Mouse (Mus musculus): ENCODE results near the gene Slc45a2. TPM values are rescaled to one million over a fixed set of nuclear protein-coding genes. Genes with fewer than 3 reads are reported as not detected.

The Slc45a2 gene
- polyA plus RNA-seq, 1 experiment from 2014 or later = 0.20 TPM

DNA sequence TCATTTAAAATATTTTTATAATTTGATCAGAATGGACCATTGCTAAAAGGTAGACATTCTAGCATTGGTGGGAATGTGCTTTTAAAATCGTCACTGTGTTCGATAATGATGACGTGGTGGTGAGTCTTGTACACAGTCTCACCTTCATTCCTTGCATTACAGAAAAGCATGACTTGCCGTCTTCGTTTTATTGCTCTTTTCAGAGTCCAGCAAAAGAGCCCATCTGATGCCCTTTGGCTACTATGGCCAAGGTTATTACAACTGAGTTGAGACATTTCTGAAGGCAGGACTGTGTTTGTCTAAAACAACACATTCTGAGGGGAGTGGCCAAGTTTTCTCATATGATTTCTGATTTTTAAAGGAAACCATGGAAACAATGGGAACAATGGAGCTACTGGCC is 40.3 kb upstream of the Slc45a2 start:
- Histone ChIP-seq H3K9me3 (ENCODE audit: control insufficient read depth, low read length) (no peaks in the 10 kb centered on the region), H3K9ac (ENCODE audit: low read length) (no peak overlapping the region), H3K36me3 (ENCODE audit: control insufficient read depth, insufficient read depth, low read length) (no peaks in the 10 kb centered on the region), H3K4me3 (ENCODE audit: low read depth, low read length) (no peak overlapping the region), H3K27me3 (ENCODE audit: control insufficient read depth, insufficient read depth, low read length) (no peaks in the 10 kb centered on the region), H3K4me2 (ENCODE audit: low read depth, low read length, severe bottlenecking) (no peak overlapping the region), H3K4me1 (replicated peaks; ENCODE audit: control insufficient read depth, insufficient read depth, low read length) (no peaks in the 10 kb centered on the region), H3K27ac (ENCODE audit: low read depth, low read length) (no peak overlapping the region)
- WGBS = 91% methylated on average over 5 of the region's 5 CpGs
- ATAC-seq (replicated peaks; ENCODE audit: low FRiP score) = no peak
- no peak for DNase-seq (ENCODE audit: low spot score)

DNA sequence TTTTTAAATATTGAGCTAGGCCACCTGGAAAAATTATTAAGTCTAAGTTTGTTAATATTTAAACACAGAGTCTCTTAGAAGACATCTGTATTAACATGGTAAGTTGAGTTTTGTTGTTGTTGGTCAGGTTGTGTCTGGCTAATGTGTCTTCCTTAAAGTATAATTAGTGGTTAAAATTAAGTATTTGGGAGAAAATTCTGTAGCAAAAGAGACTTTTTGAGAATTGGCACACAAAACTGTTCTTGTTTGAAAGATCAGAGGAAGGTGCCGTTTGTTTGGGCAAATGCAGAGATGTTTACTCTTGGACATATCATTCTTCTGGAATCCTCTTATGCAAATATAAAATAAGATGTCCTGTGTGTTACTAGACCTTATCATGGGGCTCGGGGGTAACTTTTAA is 37.9 kb upstream of the Slc45a2 start:
- H3K4me2 ChIP-seq (ENCODE audit: low read depth, low read length, severe bottlenecking) = no peak overlapping the region
- no peak overlapping the region for H3K27ac ChIP-seq (ENCODE audit: low read depth, low read length)
- DNase-seq (ENCODE audit: low spot score) (no peak), ATAC-seq (replicated peaks; ENCODE audit: low FRiP score) (no peak)
- 86% methylated on average over 2 of the region's 2 CpGs for WGBS
- no peak overlapping the region for H3K9ac ChIP-seq (ENCODE audit: low read length)
- H3K4me3 ChIP-seq (ENCODE audit: low read depth, low read length) = no peak overlapping the region
- no peaks in the 10 kb centered on the region for H3K9me3 ChIP-seq (ENCODE audit: control insufficient read depth, low read length)
- no peaks in the 10 kb centered on the region for H3K27me3 ChIP-seq (ENCODE audit: control insufficient read depth, insufficient read depth, low read length)
- no peaks in the 10 kb centered on the region for H3K4me1 ChIP-seq (replicated peaks; ENCODE audit: control insufficient read depth, insufficient read depth, low read length)
- H3K36me3 ChIP-seq (ENCODE audit: control insufficient read depth, insufficient read depth, low read length) = no peaks in the 10 kb centered on the region

DNA sequence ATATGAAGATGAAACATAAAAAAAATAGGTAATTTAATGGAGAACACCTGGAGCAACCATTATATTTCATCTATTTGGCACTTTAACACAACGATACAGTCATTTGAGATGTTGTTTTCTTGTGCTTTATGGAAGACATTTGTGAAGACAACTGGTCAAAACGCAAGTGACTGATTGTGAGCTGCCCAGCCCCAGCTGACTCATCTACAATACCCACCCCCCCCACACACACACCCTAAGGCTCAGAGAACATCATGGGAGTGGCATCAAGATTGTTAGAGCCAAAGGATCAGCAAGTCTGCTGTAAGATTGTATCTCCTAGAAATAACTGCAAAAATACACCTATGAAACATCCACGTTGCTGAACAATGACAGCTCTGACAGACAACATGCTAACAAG is 31.1 kb upstream of the Slc45a2 start:
- Histone ChIP-seq H3K4me3 (ENCODE audit: low read depth, low read length) (no peak overlapping the region), H3K9me3 (ENCODE audit: control insufficient read depth, low read length) (no peaks in the 10 kb centered on the region), H3K4me2 (ENCODE audit: low read depth, low read length, severe bottlenecking) (no peak overlapping the region), H3K4me1 (replicated peaks; ENCODE audit: control insufficient read depth, insufficient read depth, low read length) (no peaks in the 10 kb centered on the region), H3K27me3 (ENCODE audit: control insufficient read depth, insufficient read depth, low read length) (no peaks in the 10 kb centered on the region), H3K27ac (ENCODE audit: low read depth, low read length) (no peak overlapping the region), H3K36me3 (ENCODE audit: control insufficient read depth, insufficient read depth, low read length) (no peaks in the 10 kb centered on the region), H3K9ac (ENCODE audit: low read length) (no peak overlapping the region)
- no peak for DNase-seq (ENCODE audit: low spot score)
- no peak for ATAC-seq (replicated peaks; ENCODE audit: low FRiP score)
- WGBS = 82% methylated on average over 3 of the region's 3 CpGs

DNA sequence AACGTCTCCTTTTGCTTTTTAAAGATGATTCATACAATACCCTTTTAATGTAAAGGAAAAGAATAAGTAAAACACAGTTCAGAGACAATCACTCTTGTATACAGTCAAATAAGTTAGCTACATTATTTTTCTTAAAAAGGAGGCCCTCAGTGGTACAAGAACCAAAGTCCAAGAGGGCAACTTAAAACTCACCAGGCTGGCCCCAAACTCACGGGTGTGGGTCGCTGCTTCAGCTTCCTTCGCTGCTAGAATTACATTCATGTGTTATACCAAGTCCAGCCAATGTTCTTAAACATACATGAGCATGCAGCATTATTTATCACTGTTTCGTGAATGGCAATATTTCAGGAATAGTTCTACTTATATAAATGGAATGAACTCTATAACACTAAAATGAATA is 29.7 kb upstream of the Slc45a2 start:
- ATAC-seq (replicated peaks; ENCODE audit: low FRiP score) (no peak), DNase-seq (ENCODE audit: low spot score) (no peak)
- Histone ChIP-seq H3K27ac (ENCODE audit: low read depth, low read length) (no peak overlapping the region), H3K4me1 (replicated peaks; ENCODE audit: control insufficient read depth, insufficient read depth, low read length) (no peaks in the 10 kb centered on the region), H3K9me3 (ENCODE audit: control insufficient read depth, low read length) (no peaks in the 10 kb centered on the region), H3K9ac (ENCODE audit: low read length) (no peak overlapping the region), H3K36me3 (ENCODE audit: control insufficient read depth, insufficient read depth, low read length) (no peaks in the 10 kb centered on the region), H3K4me2 (ENCODE audit: low read depth, low read length, severe bottlenecking) (no peak overlapping the region), H3K4me3 (ENCODE audit: low read depth, low read length) (no peak overlapping the region), H3K27me3 (ENCODE audit: control insufficient read depth, insufficient read depth, low read length) (no peaks in the 10 kb centered on the region)
- 87% methylated on average over 5 of the region's 5 CpGs for WGBS

DNA sequence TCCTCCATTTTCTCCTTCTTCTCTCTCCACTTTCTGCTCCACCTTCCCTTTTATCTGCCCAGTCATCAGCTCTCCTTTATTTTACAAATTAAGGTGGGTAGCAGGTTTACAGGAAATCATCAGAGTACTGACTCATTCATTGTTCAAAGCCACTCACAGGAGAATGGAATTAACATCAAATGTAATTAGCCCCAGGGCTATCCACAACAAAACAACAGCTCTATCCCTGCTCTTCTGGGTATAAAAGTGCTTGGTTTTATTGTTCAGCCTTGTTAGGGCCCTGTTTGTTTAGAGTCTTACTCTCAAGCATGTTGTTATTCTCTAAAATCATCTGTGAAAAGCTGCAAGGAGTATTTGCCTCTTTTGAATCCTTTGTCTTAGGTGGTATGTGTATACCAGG is 23.4 kb upstream of the Slc45a2 start:
- H3K4me2 ChIP-seq (ENCODE audit: low read depth, low read length, severe bottlenecking) = no peak overlapping the region
- no peaks in the 10 kb centered on the region; the same call in 1 of the 2 replicates for H3K4me1 ChIP-seq (replicated peaks; ENCODE audit: control insufficient read depth, insufficient read depth, low read length)
- H3K27ac ChIP-seq (ENCODE audit: low read depth, low read length) = no peak overlapping the region
- no peaks in the 10 kb centered on the region for H3K9me3 ChIP-seq (ENCODE audit: control insufficient read depth, low read length)
- H3K4me3 ChIP-seq (ENCODE audit: low read depth, low read length) = no peak overlapping the region
- H3K9ac ChIP-seq (ENCODE audit: low read length) = no peak overlapping the region
- no peaks in the 10 kb centered on the region for H3K36me3 ChIP-seq (ENCODE audit: control insufficient read depth, insufficient read depth, low read length)
- H3K27me3 ChIP-seq (ENCODE audit: control insufficient read depth, insufficient read depth, low read length) = no peaks in the 10 kb centered on the region
- DNase-seq (ENCODE audit: low spot score) = no peak
- ATAC-seq (replicated peaks; ENCODE audit: low FRiP score) = no peak

DNA sequence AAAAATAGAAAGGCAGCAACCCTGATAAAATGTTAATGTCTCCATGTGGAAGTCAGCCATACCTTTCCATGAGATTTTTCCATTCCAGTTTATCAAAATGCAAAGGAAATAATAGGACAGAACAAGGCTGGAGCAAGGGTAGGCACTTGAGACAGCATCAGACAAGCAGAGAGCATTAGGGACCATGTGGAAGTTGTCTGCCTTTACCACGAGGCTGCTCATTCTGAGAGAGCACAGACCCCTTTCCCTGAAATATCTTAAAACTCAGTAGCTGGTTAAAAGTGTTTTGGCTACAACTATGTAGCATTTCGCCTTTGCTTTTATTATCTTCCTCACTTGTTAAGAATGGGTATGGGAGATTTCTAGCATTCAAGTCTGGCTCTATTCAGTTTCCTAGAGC is 19.8 kb upstream of the Slc45a2 start:
- peak overlapping the region; percentile 66; the same call in 1 of the 2 replicates for H3K4me3 ChIP-seq (ENCODE audit: low read depth, low read length)
- H3K36me3 ChIP-seq (ENCODE audit: control insufficient read depth, insufficient read depth, low read length) = no peaks in the 10 kb centered on the region
- H3K4me1 ChIP-seq (replicated peaks; ENCODE audit: control insufficient read depth, insufficient read depth, low read length) = peaks cover 2% of the 10 kb centered on the region; the same call in 1 of the 2 replicates
- peak overlapping the region; percentile 65; the same call in 1 of the 2 replicates for H3K4me2 ChIP-seq (ENCODE audit: low read depth, low read length, severe bottlenecking)
- 62% methylated on average over 2 of the region's 2 CpGs for WGBS
- DNase-seq (ENCODE audit: low spot score) (no peak), ATAC-seq (replicated peaks; ENCODE audit: low FRiP score) (no peak)
- no peak overlapping the region for H3K27ac ChIP-seq (ENCODE audit: low read depth, low read length)
- H3K9me3 ChIP-seq (ENCODE audit: control insufficient read depth, low read length) = no peaks in the 10 kb centered on the region
- H3K27me3 ChIP-seq (ENCODE audit: control insufficient read depth, insufficient read depth, low read length) = no peaks in the 10 kb centered on the region
- H3K9ac ChIP-seq (ENCODE audit: low read length) = peak overlapping the region; percentile 76; the same call in 1 of the 2 replicates

DNA sequence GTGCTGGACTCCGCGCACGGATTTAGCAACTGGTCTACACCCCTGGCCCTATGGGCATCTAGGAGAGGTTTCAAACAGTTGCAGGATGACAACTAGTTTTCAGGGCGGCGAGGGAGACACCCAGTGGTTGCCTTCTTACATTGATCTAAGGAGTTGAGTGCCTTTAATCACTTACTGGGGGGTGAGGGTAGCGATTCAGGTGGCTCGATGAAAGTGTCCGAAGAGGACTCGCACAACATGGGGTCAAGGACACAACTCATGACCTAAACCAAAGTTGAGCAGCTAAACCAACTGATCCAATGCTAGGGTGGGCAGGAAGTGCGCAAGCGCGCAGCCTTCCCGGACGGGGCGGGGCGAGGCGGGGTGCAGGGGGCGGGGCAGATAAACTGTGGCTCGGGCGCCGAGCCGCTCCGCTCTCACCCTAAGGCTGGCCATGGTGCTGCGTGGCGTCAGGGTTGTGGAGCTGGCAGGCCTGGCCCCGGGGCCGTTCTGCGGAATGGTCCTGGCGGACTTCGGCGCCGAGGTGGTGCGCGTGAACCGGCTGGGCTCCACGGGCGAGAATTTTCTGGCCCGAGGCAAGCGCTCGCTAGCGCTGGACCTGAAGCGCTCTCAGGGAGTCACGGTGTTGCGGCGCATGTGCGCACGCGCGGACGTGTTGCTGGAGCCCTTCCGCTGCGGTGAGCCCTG is 19.0 kb upstream of the Slc45a2 start, which contains the start of gene Amacr:
TSS of gene Amacr (plus strand) at position 380 of the 687 bp plus-strand sequence.
- Histone ChIP-seq H3K4me2 (ENCODE audit: low read depth, low read length, severe bottlenecking) (peak within 1 kb of the TSS; percentile 65), H3K9me3 (ENCODE audit: control insufficient read depth, low read length) (no peaks in the 10 kb centered on the region), H3K27ac (ENCODE audit: low read depth, low read length) (0 out of 2 replicates have a peak within 1 kb of the TSS, but pooled peaks have one; percentile 12), H3K36me3 (ENCODE audit: control insufficient read depth, insufficient read depth, low read length) (no peaks in the 10 kb centered on the region), H3K4me1 (replicated peaks; ENCODE audit: control insufficient read depth, insufficient read depth, low read length) (peaks cover 2% of the 10 kb centered on the region; the same call in 1 of the 2 replicates), H3K9ac (ENCODE audit: low read length) (peak within 1 kb of the TSS; percentile 76), H3K4me3 (ENCODE audit: low read depth, low read length) (peak within 1 kb of the TSS; percentile 66), H3K27me3 (ENCODE audit: control insufficient read depth, insufficient read depth, low read length) (no peaks in the 10 kb centered on the region)
- WGBS = under 1% methylated on average over 52 of the region's 52 CpGs
- ATAC-seq (replicated peaks; ENCODE audit: low FRiP score) = peak; percentile 100
- peak; percentile 94 for DNase-seq (ENCODE audit: low spot score)

DNA sequence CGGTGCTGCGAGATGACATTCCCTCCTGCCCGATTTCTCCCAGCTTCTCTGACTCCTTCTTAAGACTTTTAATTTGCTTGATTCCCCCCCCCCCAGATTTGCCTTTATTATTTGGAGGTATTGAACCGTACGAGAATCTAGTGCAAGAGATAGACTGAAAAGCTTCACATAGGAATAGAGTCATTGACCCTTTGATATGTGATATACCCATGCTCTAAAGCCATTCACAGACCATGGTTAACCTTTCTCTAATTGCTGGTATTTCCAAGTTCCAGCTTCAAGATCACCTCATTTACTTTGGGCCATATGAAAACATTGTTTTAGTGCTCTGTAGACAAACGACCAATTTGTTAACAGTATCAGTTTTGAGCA is 18.5 kb upstream of the Slc45a2 start:
- H3K36me3 ChIP-seq (ENCODE audit: control insufficient read depth, insufficient read depth, low read length) = no peaks in the 10 kb centered on the region
- H3K4me3 ChIP-seq (ENCODE audit: low read depth, low read length) = peak overlapping the region; percentile 66
- ATAC-seq (replicated peaks; ENCODE audit: low FRiP score) = peak; percentile 34
- no peak for DNase-seq (ENCODE audit: low spot score)
- H3K4me1 ChIP-seq (replicated peaks; ENCODE audit: control insufficient read depth, insufficient read depth, low read length) = peaks cover 2% of the 10 kb centered on the region; the same call in 1 of the 2 replicates
- 7% methylated on average over 6 of the region's 6 CpGs for WGBS
- H3K9ac ChIP-seq (ENCODE audit: low read length) = peak overlapping the region; percentile 76
- peak overlapping the region; percentile 65 for H3K4me2 ChIP-seq (ENCODE audit: low read depth, low read length, severe bottlenecking)
- H3K27ac ChIP-seq (ENCODE audit: low read depth, low read length) = no peak overlapping the region
- no peaks in the 10 kb centered on the region for H3K27me3 ChIP-seq (ENCODE audit: control insufficient read depth, insufficient read depth, low read length)
- no peaks in the 10 kb centered on the region for H3K9me3 ChIP-seq (ENCODE audit: control insufficient read depth, low read length)

DNA sequence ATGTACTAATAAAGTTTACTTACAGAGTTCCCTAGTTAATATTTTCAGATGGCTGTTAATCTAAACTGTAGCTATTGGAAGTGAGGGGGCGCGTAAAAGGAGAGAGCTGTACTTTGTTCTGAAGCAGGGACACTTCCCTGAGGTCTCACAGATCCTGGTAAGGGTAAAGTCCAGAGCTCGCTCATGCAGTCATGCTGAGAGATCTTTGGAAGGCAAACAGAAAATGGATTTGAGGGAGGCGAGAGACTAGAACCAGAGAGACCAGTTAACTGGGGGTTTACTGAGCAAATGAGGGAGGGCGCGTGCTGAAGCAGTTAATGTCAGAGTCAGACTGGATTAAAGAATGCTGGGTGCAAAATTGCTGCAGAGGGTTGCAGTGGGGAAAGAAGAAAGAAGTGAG is 14.8 kb upstream of the Slc45a2 start:
- H3K9me3 ChIP-seq (ENCODE audit: control insufficient read depth, low read length) = no peaks in the 10 kb centered on the region
- no peak overlapping the region for H3K4me3 ChIP-seq (ENCODE audit: low read depth, low read length)
- no peak overlapping the region for H3K4me2 ChIP-seq (ENCODE audit: low read depth, low read length, severe bottlenecking)
- DNase-seq (ENCODE audit: low spot score) = no peak
- H3K27me3 ChIP-seq (ENCODE audit: control insufficient read depth, insufficient read depth, low read length) = no peaks in the 10 kb centered on the region
- H3K36me3 ChIP-seq (ENCODE audit: control insufficient read depth, insufficient read depth, low read length) = no peaks in the 10 kb centered on the region
- no peak for ATAC-seq (replicated peaks; ENCODE audit: low FRiP score)
- peaks cover 2% of the 10 kb centered on the region; the same call in 1 of the 2 replicates for H3K4me1 ChIP-seq (replicated peaks; ENCODE audit: control insufficient read depth, insufficient read depth, low read length)
- no peak overlapping the region for H3K27ac ChIP-seq (ENCODE audit: low read depth, low read length)
- H3K9ac ChIP-seq (ENCODE audit: low read length) = no peak overlapping the region; the same call in 1 of the 2 replicates
- WGBS = 88% methylated on average over 6 of the region's 6 CpGs
